Mouse (Mus musculus) embryonic facial prominence, embryonic 12.5 days (tissue): ENCODE data around the gene Mapkapk5. TPM values are rescaled to one million over a fixed set of nuclear protein-coding genes. Genes with fewer than 3 reads are reported as not detected.

ENCODE experiments used
- polyA plus RNA-seq: library from polyadenylated mRNA; unstranded; fragments of >200 nt; fragmentation: Nextera tagmentation; extraction: Ambion mirVana; gene quantifications from 2 replicates; pipeline ENCODE4 v1.2.1, GENCODE M21; 2016

The Mapkapk5 gene
- polyA plus RNA-seq, 1 experiment from 2014 or later, result 59.5 TPM

Other genes starting within 250 kb of the Mapkapk5 start
- 81.0 and 87.6 TPM in 2 replicates for gene Trafd1, start 160.3 kb downstream of the Mapkapk5 start, polyA plus RNA-seq
- 40.7 and 41.8 TPM in 2 replicates for gene Naa25, start 148.0 kb downstream of the Mapkapk5 start, polyA plus RNA-seq
- 1.3 and 1.4 TPM in 2 replicates for gene Tmem116, start 94.0 kb downstream of the Mapkapk5 start, polyA plus RNA-seq
- 135 and 137 TPM in 2 replicates for gene Erp29, start 93.4 kb downstream of the Mapkapk5 start, polyA plus RNA-seq
- not detected in 2 replicates for gene Adam1b, start 42.5 kb downstream of the Mapkapk5 start, polyA plus RNA-seq
- 2.0 and 2.1 TPM in 2 replicates for gene Adam1a, start 423 bp downstream of the Mapkapk5 start, polyA plus RNA-seq
- gene Gm42878, start 423 bp downstream of the Mapkapk5 start, polyA plus RNA-seq, result 0.46 TPM in 1 of 2 replicates, not detected in the other
- gene Aldh2, start 47.9 kb upstream of the Mapkapk5 start, polyA plus RNA-seq, result 235 and 258 TPM in 2 replicates
- 2.1 and 2.5 TPM in 2 replicates for gene Acad12, start 73.0 kb upstream of the Mapkapk5 start, polyA plus RNA-seq
- 1.6 and 2.2 TPM in 2 replicates for gene Acad10, start 114.6 kb upstream of the Mapkapk5 start, polyA plus RNA-seq
- 47.7 and 51.2 TPM in 2 replicates for gene Brap, start 114.7 kb upstream of the Mapkapk5 start, polyA plus RNA-seq
- gene Atxn2, start 165.4 kb upstream of the Mapkapk5 start, polyA plus RNA-seq, result 72.3 and 91.6 TPM in 2 replicates